Mouse (Mus musculus) midbrain, embryonic 11.5 days (tissue): ENCODE results near the gene Gm21985. TPM values are rescaled to one million over a fixed set of nuclear protein-coding genes. Genes with fewer than 3 reads are reported as not detected.
"Not testable (repeated sequence)": the region's sequence is repeated elsewhere in the genome, so short reads cannot be mapped to it uniquely, and the experiment has no call there.

Source experiments
- ATAC-seq: fragments of 200-750 bp; cut with Nextera tagmentation; 2 replicates; pipeline ENCODE4 v1.8.0; 2017; ENCODE audit warnings: moderate TSS enrichment, moderate library complexity; ENCODE audit not compliant: low FRiP score
- DNase-seq: peaks from one replicate; pipeline ENCODE4 v3.0.0; 2015; ENCODE audit warnings: low spot score; ENCODE audit errors: missing footprints
- H3K27ac ChIP-seq: fragments of 300-500 bp; sonication (generic); 2 replicates; pipeline ENCODE4 v1.5.1; 2014; ENCODE audit warnings: low read depth, low read length
- H3K27me3 ChIP-seq: fragments of 300-500 bp; sonication (generic); 2 replicates; pipeline ENCODE4 v1.6.1; 2014; ENCODE audit warnings: mild to moderate bottlenecking, low read length, moderate library complexity, mixed read lengths; ENCODE audit not compliant: control insufficient read depth, insufficient read depth
- H3K36me3 ChIP-seq: fragments of 300-500 bp; sonication (generic); 2 replicates; pipeline ENCODE4 v1.6.1; 2014; ENCODE audit warnings: mild to moderate bottlenecking, low read length, moderate library complexity, mixed read lengths; ENCODE audit not compliant: control insufficient read depth, insufficient read depth
- H3K4me1 ChIP-seq: fragments of 300-500 bp; sonication (generic); 2 replicates; pipeline ENCODE4 v1.6.1; 2014; ENCODE audit warnings: low read length; ENCODE audit not compliant: control insufficient read depth, insufficient read depth
- H3K4me2 ChIP-seq: fragments of 300-500 bp; sonication (generic); 2 replicates; pipeline ENCODE4 v1.6.1; 2014; ENCODE audit warnings: mild to moderate bottlenecking, moderate library complexity
- H3K4me3 ChIP-seq: fragments of 300-500 bp; sonication (generic); 2 replicates; pipeline ENCODE4 v1.5.1; 2014; ENCODE audit warnings: low read depth, low read length
- H3K9ac ChIP-seq: fragments of 300-500 bp; sonication (generic); 2 replicates; pipeline ENCODE4 v1.6.1; 2014; ENCODE audit warnings: low read length
- H3K9me3 ChIP-seq: fragments of 300-500 bp; sonication (generic); 2 replicates; pipeline ENCODE4 v1.6.1; 2016; ENCODE audit warnings: low read length; ENCODE audit not compliant: control insufficient read depth
- WGBS: fragments of 180-500 bp; shearing (Covaris S2); extraction: QIAGEN DNeasy Blood & Tissue Kit; methylation state at CpG from one replicate; pipeline ENCODE4 v1.1.7; 2014; 5-methylcytosine and 5-hydroxymethylcytosine counted together
- polyA plus RNA-seq: library from polyadenylated mRNA; unstranded; fragments of >200 nt; fragmentation: Nextera tagmentation; extraction: Ambion mirVana; gene quantifications from 2 replicates; pipeline ENCODE4 v1.2.1, GENCODE M21; 2014

The Gm21985 gene
- polyA plus RNA-seq, 1 experiment from 2014 or later, result not detected

DNA sequence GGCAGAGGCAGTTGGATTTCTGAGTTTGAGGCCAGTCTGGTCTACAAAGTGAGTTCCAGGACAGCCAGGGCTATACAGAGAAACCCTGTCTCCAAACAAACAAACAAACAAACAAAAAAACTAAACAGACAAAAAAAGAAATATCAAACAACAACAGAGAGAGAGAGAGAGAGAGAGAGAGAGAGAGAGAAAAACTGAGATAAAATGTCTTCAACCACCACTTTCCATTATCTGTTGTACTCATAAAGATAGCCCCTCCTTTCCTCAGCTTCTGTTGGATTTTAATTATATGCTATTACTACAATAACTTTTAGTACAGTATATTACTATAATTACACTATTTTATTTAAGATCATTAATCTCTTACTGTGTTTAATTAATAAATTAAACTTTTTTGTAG is 186.4 kb downstream of the Gm21985 start:
- DNase-seq, H3K9ac ChIP-seq: not testable (repeated sequence)

DNA sequence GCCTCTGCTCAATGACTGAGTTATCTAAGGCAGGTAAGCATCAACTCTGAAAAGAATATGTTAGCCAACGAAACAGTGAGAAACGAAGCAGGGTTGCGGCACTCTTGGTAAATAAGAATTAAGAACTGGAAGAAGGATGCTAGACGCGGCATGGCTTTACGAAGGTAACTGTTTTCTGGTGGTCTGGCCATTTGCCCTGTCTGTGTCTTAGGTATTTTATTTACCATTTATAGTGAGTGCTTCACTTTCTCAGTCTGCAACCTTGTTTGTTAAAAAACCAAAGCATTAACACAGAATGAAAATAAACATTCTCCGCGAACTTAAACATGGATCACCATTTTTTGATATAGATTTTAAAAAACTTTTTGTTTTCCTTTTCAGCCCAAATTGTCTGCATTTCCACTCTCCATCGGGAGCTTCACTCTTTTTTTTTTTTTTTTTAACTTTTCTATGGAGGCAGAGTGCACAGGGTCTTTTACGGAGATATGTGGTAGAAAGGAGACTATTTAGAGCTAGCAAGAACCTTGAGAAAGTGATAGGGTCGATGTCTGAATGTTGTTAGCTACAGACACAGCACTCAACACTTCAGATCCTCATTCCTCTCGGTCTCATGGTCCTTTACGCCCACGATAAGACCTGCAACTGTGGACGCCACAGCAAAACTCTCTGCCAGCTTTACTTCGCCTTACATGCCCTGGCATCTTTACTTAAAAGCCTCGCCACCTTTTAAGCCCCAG is 188.2 kb downstream of the Gm21985 start:
- Histone ChIP-seq H3K27ac (no peak overlapping the region), H3K36me3 (no peaks in the 10 kb centered on the region), H3K9me3 (no peaks in the 10 kb centered on the region), H3K4me2 (peak overlapping the region; percentile 49), H3K27me3 (no peaks in the 10 kb centered on the region), H3K4me3 (peak overlapping the region; percentile 85), H3K9ac (peak overlapping the region; percentile 89), H3K4me1 (peaks cover 4% of the 10 kb centered on the region)
- DNase-seq (no peak), ATAC-seq (no peak)
- 31% methylated on average over 17 of the region's 17 CpGs for WGBS

More for the DNA sequence above, 186.4 kb downstream of the Gm21985 start:
- H3K4me2 ChIP-seq, H3K36me3 ChIP-seq, H3K27ac ChIP-seq, H3K27me3 ChIP-seq, H3K4me3 ChIP-seq, H3K4me1 ChIP-seq, H3K9me3 ChIP-seq, ATAC-seq: not testable (repeated sequence)

DNA sequence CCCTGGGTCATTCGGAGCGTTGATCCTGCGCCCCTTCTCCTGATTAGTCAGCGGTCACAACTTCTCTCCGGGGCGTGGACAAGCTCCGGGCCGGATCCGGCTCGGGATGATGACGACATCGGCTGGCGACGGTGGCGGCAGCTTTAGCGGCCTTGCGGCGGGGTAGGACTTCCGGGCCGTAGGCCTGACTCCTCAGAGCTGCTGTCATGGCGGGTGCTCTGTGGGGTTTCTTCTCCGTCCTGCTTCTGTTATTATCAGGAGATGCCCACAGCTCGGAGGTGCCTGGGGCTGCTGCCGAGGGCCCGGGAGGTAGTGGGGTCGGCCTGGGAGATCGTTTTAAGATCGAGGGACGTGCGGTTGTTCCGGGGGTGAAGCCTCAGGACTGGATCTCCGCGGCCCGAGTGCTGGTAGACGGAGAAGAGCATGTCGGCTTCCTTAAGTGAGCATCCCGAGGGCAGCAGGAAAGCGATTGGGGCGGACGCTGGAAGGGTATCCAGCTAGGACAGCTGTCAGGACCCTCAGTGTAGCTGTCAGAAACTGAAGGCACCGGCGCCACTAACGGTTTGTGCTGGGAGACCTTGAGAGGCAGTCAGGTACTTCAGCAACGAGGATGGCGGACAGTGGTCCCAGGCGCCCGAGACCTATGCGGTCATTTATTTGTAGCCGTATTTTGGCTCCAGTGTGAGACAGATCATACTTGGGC is 188.9 kb downstream of the Gm21985 start, which contains the start of gene Emc7:
Gene Emc7, plus strand, starts transcription at position 136 of the 703 bp plus-strand sequence.
- H3K4me1 ChIP-seq, result peaks cover 4% of the 10 kb centered on the region
- DNase-seq (peak; percentile 99), ATAC-seq (peak; percentile 99)
- H3K36me3 ChIP-seq, result peaks cover 1% of the 10 kb centered on the region; the same call in 1 of the 2 replicates
- H3K9me3 ChIP-seq, result no peaks in the 10 kb centered on the region
- no peaks in the 10 kb centered on the region for H3K27me3 ChIP-seq
- H3K9ac ChIP-seq, result peak within 1 kb of the TSS; percentile 89
- under 1% methylated on average over 49 of the region's 49 CpGs for WGBS
- peak within 1 kb of the TSS; percentile 4; the same call in 1 of the 2 replicates for H3K27ac ChIP-seq
- peak within 1 kb of the TSS; percentile 78 for H3K4me2 ChIP-seq
- H3K4me3 ChIP-seq, result peak within 1 kb of the TSS; percentile 85

Other genes starting within 250 kb of the Gm21985 start
- not detected in 2 replicates for gene Olfr1311, start 241.9 kb upstream of the Gm21985 start, polyA plus RNA-seq
- gene Olfr1312, start 216.1 kb upstream of the Gm21985 start, polyA plus RNA-seq, result not detected in 2 replicates
- gene Olfr1313, start 188.5 kb upstream of the Gm21985 start, polyA plus RNA-seq, result not detected in 2 replicates
- gene Olfr1314, start 169.5 kb upstream of the Gm21985 start, polyA plus RNA-seq, result not detected in 2 replicates
- gene Olfr1315-ps1, start 150.9 kb upstream of the Gm21985 start, polyA plus RNA-seq, result not detected in 2 replicates
- gene Olfr1316, start 131.3 kb upstream of the Gm21985 start, polyA plus RNA-seq, result not detected in 2 replicates
- not detected in 2 replicates for gene Olfr1317, start 126.0 kb upstream of the Gm21985 start, polyA plus RNA-seq
- gene Olfr1318, start 112.1 kb upstream of the Gm21985 start, polyA plus RNA-seq, result not detected in 2 replicates
- gene Lpcat4, start 26.8 kb upstream of the Gm21985 start, polyA plus RNA-seq, result 8.9 and 9.3 TPM in 2 replicates
- gene Nutm1, start 7.0 kb upstream of the Gm21985 start, polyA plus RNA-seq, result not detected in 2 replicates
- gene Nop10, start 4.4 kb upstream of the Gm21985 start, polyA plus RNA-seq, result 160 and 161 TPM in 2 replicates
- 14.4 and 16.0 TPM in 2 replicates for gene Slc12a6, start 489 bp upstream of the Gm21985 start, polyA plus RNA-seq
- gene Emc4, start 101.7 kb downstream of the Gm21985 start, polyA plus RNA-seq, result 112 and 115 TPM in 2 replicates
- 54.4 and 55.0 TPM in 2 replicates for gene Katnbl1, start 112.9 kb downstream of the Gm21985 start, polyA plus RNA-seq
- 11.2 and 12.0 TPM in 2 replicates for gene Emc7, start 188.7 kb downstream of the Gm21985 start, polyA plus RNA-seq
- not detected in 2 replicates for gene Chrm5, start 214.5 kb downstream of the Gm21985 start, polyA plus RNA-seq
- gene Aven, start 226.7 kb downstream of the Gm21985 start, polyA plus RNA-seq, result 6.7 and 6.9 TPM in 2 replicates